Comparison of ENCODE assay signal across 19 mouse cellular contexts in the genomic region with DNA sequence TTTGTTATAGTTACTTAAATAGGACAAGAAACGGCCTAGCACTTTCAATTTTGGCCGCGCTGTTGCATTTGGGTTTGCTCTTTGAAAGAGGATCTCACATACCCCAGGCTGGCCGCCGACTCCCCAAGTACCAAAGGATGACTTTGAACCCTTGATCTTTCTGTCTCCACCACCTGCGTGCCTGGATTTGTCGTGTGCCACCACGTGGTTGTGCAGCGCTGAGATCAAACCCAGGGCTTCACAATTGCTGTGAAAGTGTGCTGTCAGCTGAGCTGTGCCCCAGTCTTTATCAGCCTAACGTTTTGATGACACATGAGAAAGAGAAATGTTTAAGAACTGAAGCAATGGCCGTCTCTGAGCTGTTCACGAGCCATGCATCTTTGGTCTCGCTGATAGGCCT.
"Had no signal": no experiment of that assay in that cellular context is flagged by ENCODE, and none has a peak within 500 bp of the region (broad histone marks: within the 10 kb centered on the region; RNA-seq: fewer than 3 reads in every experiment).

No protein-coding gene starts in this region.

- H3K9ac ChIP-seq: intestine, embryonic 15.5 days; limb, embryonic 12.5 days; limb, embryonic 15.5 days; liver, embryonic 14.5 days; liver, postnatal 0 days; lung, embryonic 14.5 days; neural tube, embryonic 13.5 days had no signal

- H3K27me3 ChIP-seq: intestine, embryonic 15.5 days; limb, embryonic 15.5 days; neural tube, embryonic 13.5 days had no signal

- H3K4me2 ChIP-seq: intestine, embryonic 15.5 days; limb, embryonic 12.5 days; limb, embryonic 15.5 days; liver, embryonic 11.5 days; lung, embryonic 14.5 days; neural tube, embryonic 13.5 days had no signal

- H3K9me3 ChIP-seq: intestine, embryonic 15.5 days; limb, embryonic 12.5 days; limb, embryonic 15.5 days; neural tube, embryonic 13.5 days had no signal

- ATAC-seq: liver, postnatal 0 days; lung, postnatal 0 days had no signal

- H3K4me3 ChIP-seq: intestine, embryonic 15.5 days; limb, embryonic 12.5 days; limb, embryonic 15.5 days; myocyte; neural tube, embryonic 13.5 days had no signal

- DNase-seq: kidney, adult 11 months; kidney, adult 9 months; kidney, postnatal 14 days; kidney, postnatal 4 days; left cerebral cortex, postnatal 4 days; liver, postnatal 0 days; lung, embryonic 14.5 days; midbrain, embryonic 14.5 days; retina, postnatal 1 day; right cerebral cortex, postnatal 25 days had no signal

- H3K27ac ChIP-seq: intestine, embryonic 15.5 days; limb, embryonic 12.5 days; limb, embryonic 15.5 days; liver, embryonic 14.5 days; macrophage; neural tube, embryonic 13.5 days had no signal

- H3K36me3 ChIP-seq: intestine, embryonic 15.5 days; limb, embryonic 12.5 days; limb, embryonic 15.5 days; neural tube, embryonic 13.5 days had no signal
